Mouse (Mus musculus) large intestine, adult 2 months (tissue): Measurements from ENCODE around the gene Il1rl2. TPM values are rescaled to one million over a fixed set of nuclear protein-coding genes. Genes with fewer than 3 reads are reported as not detected.
"Not testable (repeated sequence)": the region's sequence is repeated elsewhere in the genome, so short reads cannot be mapped to it uniquely, and the experiment has no call there.

Source experiments
- DNase-seq: peaks from one replicate; pipeline ENCODE4 v3.0.0-alpha.2; 2012; ENCODE audit warnings: low read depth, low spot score
- WGBS: fragments of 180-500 bp; shearing (Covaris S2); methylation state at CpG from one replicate; pipeline ENCODE4 v1.1.7; 2018; 5-methylcytosine and 5-hydroxymethylcytosine counted together
- polyA plus RNA-seq: library from polyadenylated mRNA; depleted of rRNA; stranded (reverse); fragments of >200 nt; gene quantifications from 2 replicates; pipeline ENCODE4 v1.2.3, GENCODE M21; 2012; rRNA removed

Gene Il1rl2
- 1.2 and 2.0 TPM in 2 replicates for polyA plus RNA-seq

- WGBS, result 44% methylated on average over 6 of the region's 6 CpGs
- DNase-seq, result no peak
These were observed at the start of gene Il1rl2 for GRCm38 (mm10) chr1:40324457-40324856. Gene Il1rl2 (plus strand): TSS chr1:40324610.

- no peak for DNase-seq
These were observed 49.0 kb upstream of the Il1rl2 start for GRCm38 (mm10) chr1:40275285-40276013.

GRCm38 (mm10) chr1:40277944-40278343 is 46.5 kb upstream of the Il1rl2 start:
- no peak for DNase-seq
- WGBS, result 73% methylated on average over 4 of the region's 4 CpGs

More at GRCm38 (mm10) chr1:40275285-40276013, 49.0 kb upstream of the Il1rl2 start:
- 65% methylated on average over 10 of the region's 10 CpGs for WGBS

- no peak for DNase-seq
- WGBS, result 88% methylated on average over 2 of the region's 2 CpGs
These were observed 45.7 kb upstream of the Il1rl2 start for GRCm38 (mm10) chr1:40278720-40279119.

GRCm38 (mm10) chr1:40279182-40279743 is 45.1 kb upstream of the Il1rl2 start:
- DNase-seq, result peak; percentile 50
- WGBS, result 32% methylated on average over 11 of the region's 11 CpGs

GRCm38 (mm10) chr1:40281950-40282349 is 42.5 kb upstream of the Il1rl2 start:
- WGBS, result 76% methylated on average over 4 of the region's 4 CpGs

GRCm38 (mm10) chr1:40282394-40282793 is 42.0 kb upstream of the Il1rl2 start:
- DNase-seq, result no peak
- 74% methylated on average over 3 of the region's 3 CpGs for whole genome bisulfite sequencing

More at GRCm38 (mm10) chr1:40281950-40282349, 42.5 kb upstream of the Il1rl2 start:
- no peak for DNase-seq

- WGBS, result 79% methylated on average over 5 of the region's 5 CpGs
- no peak for DNase-seq
These were observed 40.4 kb upstream of the Il1rl2 start for GRCm38 (mm10) chr1:40283995-40284394.

GRCm38 (mm10) chr1:40290489-40291255 is 33.7 kb upstream of the Il1rl2 start:
- WGBS, result 92% methylated on average over 12 of the region's 12 CpGs

GRCm38 (mm10) chr1:40292231-40292630 is 32.2 kb upstream of the Il1rl2 start:
- DNase-seq, result no peak
- 97% methylated on average over 2 of the region's 2 CpGs for WGBS

More at GRCm38 (mm10) chr1:40290489-40291255, 33.7 kb upstream of the Il1rl2 start:
- no peak for DNase-seq

GRCm38 (mm10) chr1:40293891-40294290 is 30.5 kb upstream of the Il1rl2 start:
- 96% methylated on average over 7 of the region's 7 CpGs for WGBS
- no peak for DNase-seq

GRCm38 (mm10) chr1:40294824-40295223 is 29.6 kb upstream of the Il1rl2 start:
- 82% methylated on average over 9 of the region's 9 CpGs for WGBS
- DNase-seq, result no peak

- no peak for DNase-seq
- WGBS, result 92% methylated on average over 2 of the region's 2 CpGs
These were observed 26.4 kb upstream of the Il1rl2 start for GRCm38 (mm10) chr1:40298053-40298452.

- DNase-seq, result no peak
- WGBS, result 89% methylated on average over 7 of the region's 7 CpGs
These were observed 21.1 kb upstream of the Il1rl2 start for GRCm38 (mm10) chr1:40303179-40303866.

GRCm38 (mm10) chr1:40304321-40304720 is 20.1 kb upstream of the Il1rl2 start:
- DNase-seq, result not testable (repeated sequence)
- WGBS, result 60% methylated on average over 4 of the region's 4 CpGs

- 87% methylated on average over 2 of the region's 2 CpGs for whole genome bisulfite sequencing
- no peak for DNase-seq
These were observed 18.3 kb upstream of the Il1rl2 start for GRCm38 (mm10) chr1:40306111-40306510.

GRCm38 (mm10) chr1:40311123-40311522 is 13.3 kb upstream of the Il1rl2 start:
- 82% methylated on average over 3 of the region's 3 CpGs for WGBS
- DNase-seq, result no peak

- DNase-seq, result no peak
- WGBS, result 69% methylated on average over 2 of the region's 2 CpGs
These were observed 12.8 kb upstream of the Il1rl2 start for GRCm38 (mm10) chr1:40311625-40312024.

GRCm38 (mm10) chr1:40314016-40314415 is 10.4 kb upstream of the Il1rl2 start:
- WGBS, result 88% methylated on average over 12 of the region's 12 CpGs

GRCm38 (mm10) chr1:40317657-40318056 is 6.8 kb upstream of the Il1rl2 start:
- no peak for DNase-seq
- WGBS, result 95% methylated on average over 8 of the region's 8 CpGs

More at GRCm38 (mm10) chr1:40314016-40314415, 10.4 kb upstream of the Il1rl2 start:
- no peak for DNase-seq
